Mouse (Mus musculus) lung, postnatal 0 days (tissue): ENCODE measurements around the gene Gpr15. TPM values are rescaled to one million over a fixed set of nuclear protein-coding genes. Genes with fewer than 3 reads are reported as not detected.

Experiments used
- ATAC-seq: fragments of 200-750 bp; cut with Nextera tagmentation; 2 replicates; pipeline ENCODE4 v1.8.0; 2017; ENCODE audit warnings: moderate library complexity
- DNase-seq: peaks from one replicate; pipeline ENCODE4 v3.0.0-alpha.2; 2016; ENCODE audit warnings: low spot score
- H3K27ac ChIP-seq: fragments of 300-500 bp; sonication (generic); 2 replicates; pipeline ENCODE4 v1.5.1; 2014; ENCODE audit warnings: antibody characterized with exemption, mild to moderate bottlenecking, low read length, mixed read lengths
- H3K27me3 ChIP-seq: fragments of 300-500 bp; sonication (generic); replicated peaks from 2 replicates; pipeline ENCODE4 v1.6.1; 2014; ENCODE audit warnings: low read length, mixed read lengths; ENCODE audit not compliant: insufficient read depth
- H3K36me3 ChIP-seq: fragments of 300-500 bp; sonication (generic); 2 replicates; pipeline ENCODE4 v1.6.1; 2014; ENCODE audit warnings: low read length, mixed read lengths; ENCODE audit not compliant: insufficient read depth
- H3K4me1 ChIP-seq: fragments of 300-500 bp; sonication (generic); 2 replicates; pipeline ENCODE4 v1.6.1; 2014; ENCODE audit warnings: antibody characterized with exemption, low read depth, low read length, mixed read lengths; ENCODE audit not compliant: insufficient read depth
- H3K4me2 ChIP-seq: fragments of 300-500 bp; sonication (generic); replicated peaks from 2 replicates; pipeline ENCODE4 v1.6.1; 2014; ENCODE audit warnings: low read depth, mild to moderate bottlenecking, low read length, moderate library complexity, mixed read lengths
- H3K4me3 ChIP-seq: fragments of 300-500 bp; sonication (generic); 2 replicates; pipeline ENCODE4 v1.5.1; 2014; ENCODE audit warnings: low read depth, low read length
- H3K9ac ChIP-seq: fragments of 300-500 bp; sonication (generic); replicated peaks from 2 replicates; pipeline ENCODE4 v1.6.1; 2014; ENCODE audit warnings: low read depth, mild to moderate bottlenecking
- H3K9me3 ChIP-seq: fragments of 300-500 bp; sonication (generic); 2 replicates; pipeline ENCODE4 v1.6.1; 2016; ENCODE audit warnings: low read length, mixed read lengths
- CTCF ChIP-seq: IDR thresholded peaks from 2 replicates; pipeline ENCODE4 v1.5.1; 2016; ENCODE audit warnings: antibody characterized with exemption, mild to moderate bottlenecking
- EP300 ChIP-seq: IDR thresholded peaks from 2 replicates; pipeline ENCODE4 v1.6.1; 2016; ENCODE audit warnings: antibody characterized with exemption, mild to moderate bottlenecking, control low read depth
- WGBS: fragments of 180-500 bp; shearing (Covaris S2); extraction: QIAGEN DNeasy Blood & Tissue Kit; methylation state at CpG from one replicate; pipeline ENCODE4 v1.1.7; 2014; 5-methylcytosine and 5-hydroxymethylcytosine counted together
- polyA plus RNA-seq: library from polyadenylated mRNA; unstranded; fragments of >200 nt; fragmentation: Nextera tagmentation; extraction: Ambion mirVana; gene quantifications from 2 replicates; pipeline ENCODE4 v1.2.1, GENCODE M21; 2015

Gene Gpr15
- polyA plus RNA-seq, 1 experiment from 2014 or later = 0.18 TPM

DNA sequence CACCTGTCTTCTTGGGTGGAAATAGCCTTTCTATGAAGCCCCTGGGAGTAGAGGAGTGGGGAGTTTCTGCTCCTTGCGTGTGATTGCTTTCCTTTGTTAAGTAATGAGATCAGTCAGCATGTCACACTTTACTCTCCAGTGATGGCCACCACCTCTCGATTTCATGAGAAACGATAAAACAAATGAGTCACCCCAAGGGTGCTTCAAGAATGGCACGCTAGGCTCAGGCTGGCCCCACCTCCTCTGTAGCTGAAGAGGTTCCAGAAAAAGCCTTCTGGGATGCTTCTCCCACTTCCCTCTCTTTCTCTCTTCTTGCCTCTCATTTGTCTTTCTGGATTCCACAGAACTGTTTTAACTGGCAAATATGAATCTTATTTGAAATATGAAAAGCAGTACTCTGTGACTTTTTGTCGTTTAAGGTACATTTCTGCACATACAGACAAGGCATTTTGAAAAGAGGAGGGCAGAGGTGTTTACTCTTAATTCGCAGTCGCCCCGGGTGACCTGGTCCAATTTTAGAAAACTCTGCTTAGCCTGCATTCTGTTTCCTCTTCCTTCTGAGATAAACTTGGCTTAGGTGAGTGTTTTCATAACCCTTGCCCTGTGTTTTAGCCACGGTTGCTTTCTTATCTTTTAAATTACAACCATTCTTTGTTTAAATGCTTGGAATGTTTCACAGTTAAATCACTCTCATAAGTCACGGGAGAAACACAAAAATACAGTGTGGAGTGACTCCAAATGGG lies 15.3 kb downstream of the Gpr15 start:
- H3K4me1 ChIP-seq = no peaks in the 10 kb centered on the region
- 0 out of 2 replicates have a peak overlapping the region, but pooled peaks have one; percentile 0 for H3K4me2 ChIP-seq
- TF ChIP-seq CTCF (no peak), EP300 (peak; percentile 73)
- WGBS = 9% methylated on average over 10 of the region's 10 CpGs
- H3K9me3 ChIP-seq = no peaks in the 10 kb centered on the region
- no peaks in the 10 kb centered on the region for H3K27me3 ChIP-seq
- no peak overlapping the region for H3K4me3 ChIP-seq
- ATAC-seq = peak; percentile 75
- no peaks in the 10 kb centered on the region for H3K36me3 ChIP-seq
- DNase-seq = peak; percentile 42
- H3K9ac ChIP-seq = no peak overlapping the region
- no peak overlapping the region for H3K27ac ChIP-seq

DNA sequence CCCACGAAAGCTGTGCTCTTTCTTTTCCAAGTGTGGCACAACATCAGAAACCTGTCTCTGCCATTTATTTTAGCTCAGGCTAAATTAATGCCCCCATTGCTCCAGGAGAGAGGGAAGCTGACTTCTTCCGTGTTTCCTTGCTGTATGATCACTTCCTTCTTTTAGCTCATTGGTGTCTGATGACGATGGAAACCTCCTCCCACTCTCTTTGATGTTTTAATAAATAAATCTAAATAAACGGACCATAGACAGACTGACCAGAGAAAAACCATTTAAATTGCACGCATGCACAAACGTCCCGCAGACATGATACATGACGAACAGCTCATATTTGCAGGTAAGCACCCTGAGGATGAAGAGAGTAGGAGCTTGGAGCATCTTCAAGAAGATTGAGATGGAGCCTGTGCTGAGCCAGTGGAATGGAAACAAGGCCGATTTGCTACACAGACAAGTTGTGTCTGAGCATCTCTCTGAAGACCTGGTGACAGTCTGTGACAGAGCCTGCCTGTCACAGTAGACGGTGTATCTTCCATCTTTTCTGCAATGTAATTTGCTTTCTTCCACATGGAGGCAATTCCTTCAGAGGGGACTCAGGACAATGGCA lies 16.4 kb downstream of the Gpr15 start:
- WGBS = 62% methylated on average over 10 of the region's 10 CpGs
- DNase-seq (no peak), ATAC-seq (no peak)
- TF ChIP-seq EP300 (no peak), CTCF (no peak)
- no peaks in the 10 kb centered on the region for H3K4me1 ChIP-seq
- no peak overlapping the region for H3K27ac ChIP-seq
- no peak overlapping the region for H3K4me2 ChIP-seq
- H3K27me3 ChIP-seq = no peaks in the 10 kb centered on the region
- H3K4me3 ChIP-seq = no peak overlapping the region
- no peaks in the 10 kb centered on the region for H3K9me3 ChIP-seq
- H3K9ac ChIP-seq = no peak overlapping the region
- H3K36me3 ChIP-seq = no peaks in the 10 kb centered on the region

DNA sequence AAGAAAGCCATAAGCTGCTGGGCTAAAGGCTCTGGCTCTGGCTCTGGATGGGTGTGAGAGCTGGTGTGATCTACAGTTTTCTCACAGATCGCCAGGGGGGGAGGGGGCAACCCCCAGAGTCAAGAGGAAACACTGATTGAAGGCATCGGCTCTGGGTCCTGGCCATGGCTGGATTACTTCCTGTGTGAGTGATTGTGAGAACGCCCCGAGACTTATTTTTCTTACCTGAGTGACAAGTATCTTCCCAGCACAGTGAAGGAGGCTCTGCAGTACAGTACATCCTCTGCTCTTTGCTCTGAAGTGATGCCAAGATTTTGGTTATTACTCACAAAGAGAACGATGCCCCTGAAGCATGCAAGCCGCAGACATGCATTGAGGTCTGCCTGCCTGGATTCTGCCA lies 17.1 kb downstream of the Gpr15 start:
- no peak for DNase-seq
- H3K27me3 ChIP-seq = no peaks in the 10 kb centered on the region
- whole genome bisulfite sequencing = 26% methylated on average over 6 of the region's 6 CpGs

GRCm38 (mm10) chr16:58700816-58701424 lies 17.9 kb downstream of the Gpr15 start:
- H3K4me2 ChIP-seq = no peak overlapping the region
- H3K36me3 ChIP-seq = no peaks in the 10 kb centered on the region
- no peak overlapping the region for H3K4me3 ChIP-seq
- 82% methylated on average over 12 of the region's 12 CpGs for WGBS
- H3K27ac ChIP-seq = no peak overlapping the region
- no peaks in the 10 kb centered on the region for H3K27me3 ChIP-seq
- no peak for DNase-seq
- ATAC-seq = no peak
- no peaks in the 10 kb centered on the region for H3K9me3 ChIP-seq
- no peak overlapping the region for H3K9ac ChIP-seq
- TF ChIP-seq EP300 = no peak
- TF ChIP-seq CTCF = no peak
- no peaks in the 10 kb centered on the region for H3K4me1 ChIP-seq

More for the DNA sequence above, 17.1 kb downstream of the Gpr15 start:
- no peaks in the 10 kb centered on the region for H3K36me3 ChIP-seq
- H3K4me1 ChIP-seq = no peaks in the 10 kb centered on the region
- no peaks in the 10 kb centered on the region for H3K9me3 ChIP-seq
- no peak overlapping the region for H3K4me2 ChIP-seq
- H3K9ac ChIP-seq = no peak overlapping the region
- H3K4me3 ChIP-seq = no peak overlapping the region
- no peak overlapping the region for H3K27ac ChIP-seq
- TF ChIP-seq CTCF = no peak
- TF ChIP-seq EP300 = no peak
- no peak for ATAC-seq

DNA sequence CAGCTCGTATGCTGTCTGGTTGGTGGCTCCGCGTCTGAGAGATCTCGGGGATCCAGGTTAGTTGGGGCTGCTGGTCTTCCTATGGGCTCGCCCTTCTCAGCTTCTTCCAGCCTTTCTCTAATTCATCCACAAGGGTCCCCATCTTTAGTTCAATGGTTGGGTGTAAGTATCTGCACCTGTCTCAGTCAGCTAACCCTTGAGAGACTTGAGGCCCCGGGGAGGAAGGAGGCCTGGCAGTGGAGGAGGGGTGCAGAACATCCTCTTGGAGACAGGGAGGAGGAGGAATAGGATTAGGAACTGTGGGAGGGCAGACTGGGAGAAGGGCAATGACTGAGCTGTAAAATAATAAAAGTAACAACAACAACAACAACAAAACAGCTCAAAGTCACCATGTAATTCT lies 18.7 kb downstream of the Gpr15 start:
- Histone ChIP-seq H3K27ac (no peak overlapping the region), H3K36me3 (no peaks in the 10 kb centered on the region), H3K27me3 (no peaks in the 10 kb centered on the region), H3K4me3 (no peak overlapping the region), H3K9ac (no peak overlapping the region), H3K4me1 (no peaks in the 10 kb centered on the region), H3K9me3 (no peaks in the 10 kb centered on the region), H3K4me2 (no peak overlapping the region)
- DNase-seq (no peak), ATAC-seq (no peak)
- TF ChIP-seq EP300 = no peak
- no peak for TF ChIP-seq CTCF
- WGBS = 76% methylated on average over 6 of the region's 6 CpGs

DNA sequence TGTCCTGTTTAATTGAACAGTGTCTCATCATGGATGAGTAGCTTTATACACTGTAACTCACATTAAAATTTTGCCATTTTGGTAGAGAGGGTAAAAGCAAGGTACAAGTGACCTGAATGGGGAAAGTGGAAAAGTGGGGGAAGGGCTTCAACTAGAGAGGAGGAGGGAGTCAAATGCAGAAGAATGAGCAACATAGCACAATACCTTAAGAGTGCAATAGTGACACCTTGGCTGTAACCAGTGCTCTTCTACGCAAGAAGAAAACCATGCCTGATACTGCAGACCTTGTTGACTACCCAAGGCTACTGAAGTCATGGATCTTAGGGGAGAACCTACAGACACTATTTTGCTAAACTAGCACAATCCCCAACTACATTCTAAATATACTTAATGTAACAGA lies 21.6 kb downstream of the Gpr15 start:
- WGBS = 96% methylated on average over 1 of the region's 1 CpGs
- ATAC-seq = no peak
- no peaks in the 10 kb centered on the region for H3K4me1 ChIP-seq

More for the DNA sequence above, 21.6 kb downstream of the Gpr15 start:
- Histone ChIP-seq H3K4me2 (no peak overlapping the region), H3K27ac (no peak overlapping the region), H3K27me3 (no peaks in the 10 kb centered on the region), H3K4me3 (no peak overlapping the region), H3K9ac (no peak overlapping the region), H3K36me3 (no peaks in the 10 kb centered on the region), H3K9me3 (no peaks in the 10 kb centered on the region)
- DNase-seq = no peak
- TF ChIP-seq CTCF (no peak), EP300 (no peak)
